Mouse (Mus musculus): Measurements from ENCODE around the gene Nckap5. TPM values are rescaled to one million over a fixed set of nuclear protein-coding genes. Genes with fewer than 3 reads are reported as not detected.
"Not testable (repeated sequence)": the region's sequence is repeated elsewhere in the genome, so short reads cannot be mapped to it uniquely, and the experiment has no call there.

The Nckap5 gene
- polyA plus RNA-seq, 1 experiment from 2014 or later, result 11.5 TPM

DNA sequence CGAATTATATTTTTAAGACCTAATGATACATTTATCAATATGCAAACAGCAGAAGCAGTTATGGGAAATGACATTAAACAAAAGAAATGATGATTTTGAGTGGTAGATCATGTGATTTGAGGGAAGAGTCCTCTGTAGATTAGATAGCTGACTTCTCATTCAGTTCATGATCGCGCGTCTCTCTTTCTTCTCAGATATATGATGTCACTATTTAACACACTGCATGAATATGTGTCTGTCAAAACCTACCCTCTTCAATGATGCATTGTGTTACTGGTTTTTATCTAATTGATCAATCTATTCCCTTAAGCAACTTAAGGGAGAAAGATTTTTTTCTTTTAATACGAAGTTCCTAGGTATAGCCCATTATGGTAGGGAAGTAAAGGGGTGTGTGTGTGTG is 787.7 kb downstream of the Nckap5 start:
- Histone ChIP-seq H3K4me2 (no peak overlapping the region), H3K4me1 (no peaks in the 10 kb centered on the region), H3K4me3 (replicated peaks) (no peak overlapping the region), H3K36me3 (no peaks in the 10 kb centered on the region), H3K9ac (replicated peaks) (no peak overlapping the region), H3K27ac (replicated peaks) (no peak overlapping the region), H3K27me3 (replicated peaks) (no peaks in the 10 kb centered on the region), H3K9me3 (replicated peaks) (no peaks in the 10 kb centered on the region)
- no peak for ATAC-seq (ENCODE audit: low FRiP score)
- WGBS, result 95% methylated on average over 5 of the region's 5 CpGs

DNA sequence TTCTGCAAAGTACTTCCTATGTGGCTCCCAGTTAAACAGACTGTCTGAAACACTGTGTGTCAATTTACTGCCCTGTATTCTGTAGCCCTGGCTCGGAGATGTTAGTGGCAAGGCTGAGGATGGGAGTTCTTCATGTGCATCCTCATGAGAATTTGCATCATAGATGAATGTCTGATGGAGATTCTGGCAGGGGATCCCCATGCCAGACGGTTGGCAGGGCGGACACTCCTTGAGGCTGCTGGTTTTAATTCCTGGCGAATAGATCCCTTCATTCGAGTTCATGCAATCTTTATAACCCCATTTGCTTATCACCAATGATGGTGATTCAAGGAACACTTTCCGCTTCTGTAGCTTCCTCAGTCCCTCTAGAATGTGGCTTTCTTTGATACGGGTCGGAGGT is 803.1 kb downstream of the Nckap5 start:
- Histone ChIP-seq H3K36me3 (peaks cover 9% of the 10 kb centered on the region; the same call in 1 of the 2 replicates), H3K9me3 (replicated peaks) (no peaks in the 10 kb centered on the region), H3K27me3 (replicated peaks) (no peaks in the 10 kb centered on the region), H3K4me1 (peaks cover 3% of the 10 kb centered on the region; the same call in 1 of the 2 replicates), H3K4me3 (replicated peaks) (no peak overlapping the region), H3K4me2 (no peak overlapping the region), H3K27ac (replicated peaks) (no peak overlapping the region), H3K9ac (replicated peaks) (no peak overlapping the region)
- WGBS, result 93% methylated on average over 8 of the region's 8 CpGs
- no peak for ATAC-seq (ENCODE audit: low FRiP score)

DNA sequence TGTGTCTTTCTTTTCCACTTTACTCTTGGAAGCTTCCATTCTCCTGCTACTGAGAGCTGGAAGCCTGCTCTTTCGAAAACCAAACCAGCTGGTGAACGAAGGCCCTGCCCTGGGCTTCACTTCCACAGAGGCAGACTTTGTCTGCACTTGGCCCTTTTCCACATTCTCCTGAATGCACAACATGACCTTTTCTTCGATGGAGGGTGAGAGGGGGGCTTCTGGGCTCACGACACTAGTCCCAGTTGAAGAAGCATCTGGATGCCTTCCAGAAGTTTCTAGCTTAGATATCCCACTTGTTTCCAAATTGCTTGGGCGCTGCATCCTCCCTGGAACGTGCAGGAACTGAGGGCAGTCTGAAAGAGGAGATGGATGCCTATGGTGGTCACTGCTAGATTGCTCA is 806.1 kb downstream of the Nckap5 start:
- H3K27ac ChIP-seq (replicated peaks), result peak overlapping the region; percentile 48; the same call in 1 of the 2 replicates
- H3K4me2 ChIP-seq, result no peak overlapping the region
- peaks cover 3% of the 10 kb centered on the region; the same call in 1 of the 2 replicates for H3K4me1 ChIP-seq
- no peak overlapping the region for H3K4me3 ChIP-seq (replicated peaks)
- no peak overlapping the region for H3K9ac ChIP-seq (replicated peaks)
- no peaks in the 10 kb centered on the region for H3K9me3 ChIP-seq (replicated peaks)
- peak; percentile 28; the same call in 1 of the 2 replicates for ATAC-seq (ENCODE audit: low FRiP score)
- WGBS, result 64% methylated on average over 6 of the region's 6 CpGs
- peaks cover 9% of the 10 kb centered on the region; the same call in 1 of the 2 replicates for H3K36me3 ChIP-seq
- no peaks in the 10 kb centered on the region for H3K27me3 ChIP-seq (replicated peaks)

DNA sequence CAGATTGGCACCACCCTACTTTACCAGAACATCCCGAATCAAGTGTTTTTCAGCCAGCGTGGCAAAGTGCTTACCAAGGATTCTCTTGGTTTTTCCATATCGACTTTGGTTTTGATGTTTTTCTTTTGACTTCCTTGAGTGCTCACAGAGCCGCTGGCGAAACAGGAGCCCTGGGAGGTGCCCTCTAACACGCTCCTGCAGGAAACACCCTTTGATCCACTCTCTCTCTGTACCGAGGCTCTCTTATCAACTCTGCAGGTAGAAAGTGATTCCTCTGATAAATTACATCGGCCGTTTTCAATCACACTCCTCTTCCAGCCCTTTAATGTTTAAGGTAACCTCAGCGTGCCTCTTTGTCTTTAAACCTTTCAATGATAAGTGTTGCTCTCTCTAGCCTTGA is 807.6 kb downstream of the Nckap5 start:
- Histone ChIP-seq H3K27ac (replicated peaks) (no peak overlapping the region), H3K9me3 (replicated peaks) (no peaks in the 10 kb centered on the region), H3K36me3 (peaks cover 9% of the 10 kb centered on the region; the same call in 1 of the 2 replicates), H3K4me1 (peaks cover 3% of the 10 kb centered on the region; the same call in 1 of the 2 replicates), H3K4me3 (replicated peaks) (no peak overlapping the region), H3K9ac (replicated peaks) (no peak overlapping the region), H3K27me3 (replicated peaks) (no peaks in the 10 kb centered on the region), H3K4me2 (no peak overlapping the region)
- 76% methylated on average over 10 of the region's 10 CpGs for WGBS
- ATAC-seq (ENCODE audit: low FRiP score), result no peak

DNA sequence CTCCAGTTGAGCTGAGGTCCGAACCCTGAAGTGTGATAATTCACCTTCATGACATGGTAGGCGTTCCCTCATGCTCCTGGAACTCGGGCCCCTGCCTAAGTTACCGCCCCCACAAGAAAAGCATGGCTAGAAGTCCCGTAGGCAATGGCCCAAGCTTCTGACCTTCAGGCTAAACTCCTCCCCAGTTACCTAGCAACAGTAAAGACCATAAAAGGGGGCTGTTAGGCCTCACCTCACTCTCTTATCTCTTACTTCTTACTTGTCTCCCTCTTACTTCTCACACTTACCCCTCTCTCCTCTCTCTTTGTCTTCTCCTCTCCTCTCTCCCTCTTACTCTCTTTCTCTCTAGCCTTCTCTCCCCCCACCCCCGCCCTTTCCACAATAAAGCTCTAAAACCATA is 811.9 kb downstream of the Nckap5 start:
- H3K4me1 ChIP-seq; H3K27me3 ChIP-seq (replicated peaks); H3K36me3 ChIP-seq; H3K9me3 ChIP-seq (replicated peaks); H3K27ac ChIP-seq (replicated peaks); H3K4me2 ChIP-seq; H3K4me3 ChIP-seq (replicated peaks); H3K9ac ChIP-seq (replicated peaks); ATAC-seq (ENCODE audit: low FRiP score): not testable (repeated sequence)
- 48% methylated on average over 6 of the region's 6 CpGs for WGBS

DNA sequence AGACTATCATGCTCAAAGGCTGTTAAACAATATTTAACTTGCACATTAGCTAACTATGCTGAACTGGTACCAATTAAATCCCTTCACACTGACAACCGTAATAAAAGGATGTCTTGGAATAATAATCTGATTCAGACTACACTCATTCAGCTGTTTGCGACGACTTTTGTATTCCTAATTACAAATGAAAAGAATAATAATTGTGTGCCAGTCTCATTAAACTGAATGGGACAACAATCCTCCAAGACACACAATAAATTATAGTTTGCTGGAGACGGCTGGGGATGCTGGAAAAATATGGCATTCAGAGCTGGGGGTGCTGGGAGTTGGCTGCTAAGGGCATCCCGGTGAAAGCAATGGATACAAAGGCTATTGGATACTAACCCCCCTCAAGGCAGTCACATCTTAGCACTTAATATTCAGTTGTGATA is 818.9 kb downstream of the Nckap5 start:
- Histone ChIP-seq H3K36me3 (no peaks in the 10 kb centered on the region), H3K4me1 (no peaks in the 10 kb centered on the region), H3K4me3 (replicated peaks) (no peak overlapping the region), H3K9me3 (replicated peaks) (no peaks in the 10 kb centered on the region), H3K4me2 (no peak overlapping the region), H3K27me3 (replicated peaks) (no peaks in the 10 kb centered on the region), H3K27ac (replicated peaks) (no peak overlapping the region), H3K9ac (replicated peaks) (no peak overlapping the region)
- no peak for ATAC-seq (ENCODE audit: low FRiP score)
- 36% methylated on average over 5 of the region's 5 CpGs for WGBS

DNA sequence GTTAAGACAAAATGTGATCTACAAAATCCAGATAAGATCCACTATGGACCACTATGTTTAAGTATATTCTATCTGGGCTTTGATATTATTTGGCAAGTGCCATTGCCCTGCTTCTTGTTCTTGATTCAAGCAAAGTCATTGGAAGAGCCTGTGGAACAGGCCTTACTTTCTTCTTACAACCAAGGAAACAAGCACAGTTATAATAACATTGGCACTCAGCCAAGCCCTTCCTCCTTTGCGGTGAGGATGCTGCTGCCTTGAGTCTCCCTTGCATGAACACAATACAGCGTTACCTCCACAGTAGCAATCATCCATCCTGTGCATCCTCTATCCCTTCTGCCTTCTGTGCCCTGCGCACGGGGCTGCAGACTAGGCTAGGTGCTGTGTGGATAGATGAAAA is 823.0 kb downstream of the Nckap5 start:
- H3K27ac ChIP-seq (replicated peaks), result no peak overlapping the region
- no peak for ATAC-seq (ENCODE audit: low FRiP score)
- no peaks in the 10 kb centered on the region for H3K9me3 ChIP-seq (replicated peaks)
- no peaks in the 10 kb centered on the region for H3K4me1 ChIP-seq
- no peaks in the 10 kb centered on the region for H3K27me3 ChIP-seq (replicated peaks)
- H3K4me2 ChIP-seq, result no peak overlapping the region
- H3K36me3 ChIP-seq, result no peaks in the 10 kb centered on the region
- no peak overlapping the region for H3K4me3 ChIP-seq (replicated peaks)
- 69% methylated on average over 4 of the region's 4 CpGs for WGBS
- H3K9ac ChIP-seq (replicated peaks), result no peak overlapping the region

DNA sequence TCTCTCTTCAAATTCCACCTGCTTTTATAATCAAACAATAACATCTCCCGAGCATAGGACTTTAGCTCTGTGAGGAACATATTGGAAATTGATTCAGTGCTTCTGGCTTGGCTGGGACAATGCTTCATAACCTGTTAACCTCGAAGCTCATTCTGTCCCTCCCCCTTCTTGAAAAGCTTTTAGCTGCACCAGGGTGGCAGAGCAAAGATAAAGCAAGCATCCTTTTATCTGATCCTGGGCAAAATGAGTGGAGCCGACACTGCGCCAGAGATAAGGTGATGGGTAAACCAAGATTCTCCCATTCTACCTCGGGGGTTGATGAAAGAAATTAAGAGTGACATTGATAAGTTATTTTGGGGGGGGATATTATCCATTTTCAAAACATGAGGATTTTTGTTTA is 824.9 kb downstream of the Nckap5 start:
- no peak for ATAC-seq (ENCODE audit: low FRiP score)
- Histone ChIP-seq H3K27me3 (replicated peaks) (no peaks in the 10 kb centered on the region), H3K9ac (replicated peaks) (no peak overlapping the region), H3K9me3 (replicated peaks) (no peaks in the 10 kb centered on the region), H3K4me1 (no peaks in the 10 kb centered on the region), H3K4me3 (replicated peaks) (no peak overlapping the region), H3K4me2 (no peak overlapping the region), H3K36me3 (no peaks in the 10 kb centered on the region), H3K27ac (replicated peaks) (no peak overlapping the region)
- WGBS, result 78% methylated on average over 5 of the region's 5 CpGs

DNA sequence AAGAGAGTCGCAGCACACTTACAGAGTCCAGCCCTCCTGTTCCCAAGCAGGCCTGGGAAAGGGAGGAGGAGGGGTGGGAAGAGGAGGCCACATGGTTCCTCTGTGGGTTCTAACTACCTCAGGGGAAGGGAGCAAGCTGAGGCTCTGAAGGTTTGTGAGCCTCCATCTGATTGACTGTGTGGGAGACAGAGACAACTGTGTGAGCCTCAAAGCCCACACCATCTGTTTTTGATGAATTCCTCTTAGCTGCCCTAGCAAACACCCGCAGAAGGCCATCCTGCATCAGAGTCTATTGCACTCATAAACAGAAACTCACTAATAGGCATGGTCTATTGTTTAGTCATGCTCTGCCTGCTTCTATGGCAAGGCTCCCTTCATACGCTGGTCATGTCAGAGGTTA is 834.1 kb downstream of the Nckap5 start:
- Histone ChIP-seq H3K27ac (replicated peaks) (no peak overlapping the region), H3K36me3 (no peaks in the 10 kb centered on the region), H3K4me3 (replicated peaks) (no peak overlapping the region), H3K27me3 (replicated peaks) (no peaks in the 10 kb centered on the region), H3K9ac (replicated peaks) (no peak overlapping the region), H3K4me1 (no peaks in the 10 kb centered on the region), H3K9me3 (replicated peaks) (no peaks in the 10 kb centered on the region), H3K4me2 (no peak overlapping the region)
- ATAC-seq (ENCODE audit: low FRiP score), result no peak
- 33% methylated on average over 3 of the region's 3 CpGs for WGBS

DNA sequence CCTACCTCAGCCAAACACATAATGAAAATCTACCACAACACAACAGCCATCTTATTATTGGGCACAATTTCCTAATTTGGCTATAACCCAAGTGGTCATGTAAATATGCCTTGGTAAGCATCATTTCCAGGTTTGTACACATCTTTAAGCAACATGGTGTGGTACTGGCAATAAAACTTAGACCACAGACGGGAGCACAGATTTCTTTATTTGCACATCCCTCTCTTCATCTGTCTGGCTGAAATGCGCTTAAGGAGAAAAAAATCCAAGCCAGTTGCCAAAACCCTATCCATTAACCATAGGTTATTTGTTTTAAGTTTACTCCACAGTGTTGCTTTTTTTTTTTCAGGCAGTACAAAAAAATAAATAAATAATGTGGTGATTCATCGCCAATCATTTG is 842.8 kb downstream of the Nckap5 start:
- Histone ChIP-seq H3K9me3 (replicated peaks) (no peaks in the 10 kb centered on the region), H3K4me2 (no peak overlapping the region), H3K27me3 (replicated peaks) (no peaks in the 10 kb centered on the region), H3K4me3 (replicated peaks) (no peak overlapping the region), H3K4me1 (no peaks in the 10 kb centered on the region), H3K9ac (replicated peaks) (no peak overlapping the region), H3K27ac (replicated peaks) (no peak overlapping the region), H3K36me3 (no peaks in the 10 kb centered on the region)
- WGBS, result 81% methylated on average over 3 of the region's 3 CpGs
- no peak for ATAC-seq (ENCODE audit: low FRiP score)

DNA sequence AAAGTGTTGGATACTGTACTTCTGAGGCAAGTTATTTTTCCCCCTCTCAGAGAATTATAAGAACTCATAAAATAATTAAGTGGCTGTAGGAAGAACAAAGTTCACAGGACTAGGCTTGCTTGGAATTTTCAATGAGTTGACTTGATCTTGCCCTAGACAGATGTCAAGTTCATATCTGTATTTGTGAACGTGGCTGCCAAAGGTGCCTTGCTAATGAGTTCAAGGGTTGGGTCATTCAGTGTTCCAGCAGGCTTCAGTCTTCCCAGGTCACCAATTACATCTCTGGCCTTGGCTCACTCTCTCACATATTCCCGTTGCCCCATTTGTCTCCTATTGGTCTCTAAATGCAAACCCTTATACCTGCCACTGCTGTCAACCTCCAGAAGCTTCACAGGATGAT is 846.0 kb downstream of the Nckap5 start:
- Histone ChIP-seq H3K27me3 (replicated peaks) (no peaks in the 10 kb centered on the region), H3K9me3 (replicated peaks) (no peaks in the 10 kb centered on the region), H3K4me3 (replicated peaks) (no peak overlapping the region), H3K36me3 (no peaks in the 10 kb centered on the region), H3K4me1 (no peaks in the 10 kb centered on the region), H3K27ac (replicated peaks) (no peak overlapping the region), H3K4me2 (no peak overlapping the region), H3K9ac (replicated peaks) (no peak overlapping the region)
- no peak for ATAC-seq (ENCODE audit: low FRiP score)
- WGBS, result 76% methylated on average over 2 of the region's 2 CpGs

DNA sequence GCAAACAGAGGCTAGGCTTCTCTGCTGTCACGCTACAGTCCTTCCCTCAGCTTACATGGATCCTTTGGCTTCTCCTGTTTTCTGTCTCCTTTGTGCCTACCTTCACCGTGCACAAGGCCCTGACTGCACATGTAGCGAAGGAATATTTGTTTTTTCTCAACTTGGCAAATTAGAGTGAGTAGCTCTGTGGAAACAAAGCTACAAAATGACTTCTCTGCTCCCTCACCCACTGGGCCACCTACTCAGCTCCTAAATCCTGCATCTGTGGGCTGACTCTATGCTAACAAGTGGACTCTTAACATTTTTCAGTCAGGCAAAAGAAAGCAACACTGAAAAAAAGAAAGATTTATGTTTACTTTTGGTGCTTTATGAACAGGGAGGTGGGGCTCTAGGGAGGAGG is 856.0 kb downstream of the Nckap5 start:
- 82% methylated on average over 3 of the region's 3 CpGs for WGBS
- Histone ChIP-seq H3K9ac (replicated peaks) (no peak overlapping the region), H3K4me1 (no peaks in the 10 kb centered on the region), H3K36me3 (no peaks in the 10 kb centered on the region; the same call in 1 of the 2 replicates), H3K4me3 (replicated peaks) (no peak overlapping the region), H3K27me3 (replicated peaks) (no peaks in the 10 kb centered on the region), H3K27ac (replicated peaks) (no peak overlapping the region), H3K9me3 (replicated peaks) (no peaks in the 10 kb centered on the region), H3K4me2 (no peak overlapping the region)
- no peak for ATAC-seq (ENCODE audit: low FRiP score)

DNA sequence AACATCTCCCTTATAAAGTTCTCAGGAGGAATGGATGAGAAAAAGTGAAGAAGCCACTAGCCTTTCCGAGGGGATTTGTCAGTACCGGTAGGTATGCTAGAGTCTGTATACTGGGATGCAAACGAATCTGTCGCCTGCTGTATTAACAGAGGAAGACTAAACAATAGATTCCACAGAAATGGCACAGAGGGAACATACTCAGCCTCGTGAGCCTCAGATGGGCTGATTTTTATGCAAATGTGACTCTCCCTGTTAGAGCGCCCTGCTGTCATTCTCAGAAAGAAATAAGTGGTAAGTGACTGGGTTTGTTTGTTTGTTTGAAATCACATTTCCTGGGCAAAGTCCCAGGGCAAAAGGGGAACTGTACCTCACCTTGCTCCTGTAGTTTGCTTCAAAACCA is 858.7 kb downstream of the Nckap5 start:
- Histone ChIP-seq H3K4me1 (no peaks in the 10 kb centered on the region), H3K9ac (replicated peaks) (no peak overlapping the region), H3K36me3 (no peaks in the 10 kb centered on the region; the same call in 1 of the 2 replicates), H3K4me2 (no peak overlapping the region), H3K9me3 (replicated peaks) (no peaks in the 10 kb centered on the region), H3K27me3 (replicated peaks) (no peaks in the 10 kb centered on the region), H3K4me3 (replicated peaks) (no peak overlapping the region), H3K27ac (replicated peaks) (no peak overlapping the region)
- 29% methylated on average over 6 of the region's 6 CpGs for WGBS
- no peak for ATAC-seq (ENCODE audit: low FRiP score)

Data from neural tube, embryonic 15.5 days (tissue).